Mouse (Mus musculus) limb, embryonic 13.5 days (tissue): ENCODE data around the gene Ugt1a8. TPM values are rescaled to one million over a fixed set of nuclear protein-coding genes. Genes with fewer than 3 reads are reported as not detected.
A peak's percentile ranks its signal among the peaks of the same experiment; 100 is the strongest.

Experiments used
- ATAC-seq: fragments of 200-750 bp; cut with Nextera tagmentation; 2 replicates; pipeline ENCODE4 v1.8.0; 2017; ENCODE audit warnings: low read depth, moderate number of reproducible peaks, moderate TSS enrichment; ENCODE audit not compliant: low FRiP score
- H3K27ac ChIP-seq: fragments of 300-500 bp; sonication (generic); 2 replicates; pipeline ENCODE4 v1.5.1; 2015; ENCODE audit warnings: inconsistent platforms, mild to moderate bottlenecking, moderate library complexity
- H3K27me3 ChIP-seq: fragments of 300-500 bp; sonication (generic); 2 replicates; pipeline ENCODE4 v1.6.1; 2015; ENCODE audit warnings: mild to moderate bottlenecking, inconsistent platforms
- H3K36me3 ChIP-seq: fragments of 300-500 bp; sonication (generic); 2 replicates; pipeline ENCODE4 v1.6.1; 2015; ENCODE audit warnings: inconsistent platforms, mild to moderate bottlenecking, moderate library complexity
- H3K4me1 ChIP-seq: fragments of 300-500 bp; sonication (generic); 2 replicates; pipeline ENCODE4 v1.6.1; 2015; ENCODE audit warnings: inconsistent platforms
- H3K4me2 ChIP-seq: fragments of 300-500 bp; sonication (generic); replicated peaks from 2 replicates; pipeline ENCODE4 v1.6.1; 2015; ENCODE audit warnings: inconsistent platforms, mild to moderate bottlenecking, moderate library complexity
- H3K4me3 ChIP-seq: fragments of 300-500 bp; sonication (generic); 2 replicates; pipeline ENCODE4 v1.5.1; 2015; ENCODE audit warnings: moderate library complexity, mild to moderate bottlenecking, inconsistent platforms
- H3K9ac ChIP-seq: fragments of 300-500 bp; sonication (generic); 2 replicates; pipeline ENCODE4 v1.6.1; 2015; ENCODE audit warnings: mild to moderate bottlenecking, inconsistent platforms
- H3K9me3 ChIP-seq: fragments of 300-500 bp; sonication (generic); 2 replicates; pipeline ENCODE4 v1.6.1; 2016; ENCODE audit warnings: inconsistent platforms
- WGBS: fragments of 180-500 bp; shearing (Covaris S2); methylation state at CpG from one replicate; pipeline ENCODE4 v1.1.7; 2015; 5-methylcytosine and 5-hydroxymethylcytosine counted together
- polyA plus RNA-seq: library from polyadenylated mRNA; unstranded; fragments of >200 nt; fragmentation: Nextera tagmentation; extraction: Ambion mirVana; gene quantifications from 2 replicates; pipeline ENCODE4 v1.2.1, GENCODE M21; 2015

The Ugt1a8 gene
- polyA plus RNA-seq, 1 experiment from 2014 or later, result not detected

DNA sequence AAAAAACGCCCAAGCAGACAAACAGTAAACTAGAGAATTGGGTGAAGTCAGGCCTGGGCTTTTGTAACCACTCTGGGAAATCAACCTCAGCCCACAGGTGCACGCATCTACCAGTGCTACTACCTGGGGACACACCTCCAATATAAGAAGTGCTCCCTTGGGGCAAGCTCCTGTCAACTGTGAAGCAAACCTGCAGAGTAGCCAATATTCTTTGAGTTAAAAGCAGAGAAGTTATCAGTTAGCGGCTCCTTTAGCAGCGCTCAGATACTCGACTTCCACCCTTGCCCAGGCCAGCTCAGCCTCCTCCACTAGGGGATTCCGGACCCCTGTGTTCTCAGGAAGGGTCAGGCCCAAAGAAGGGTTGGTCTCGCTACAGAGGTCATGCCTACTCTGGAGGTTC, 174.1 kb downstream of the Ugt1a8 start:
- Histone ChIP-seq H3K9ac (no peak overlapping the region), H3K4me3 (no peak overlapping the region), H3K9me3 (peaks cover 42% of the 10 kb centered on the region), H3K4me2 (no peak overlapping the region), H3K27me3 (no peaks in the 10 kb centered on the region), H3K4me1 (peaks cover 3% of the 10 kb centered on the region; the same call in 1 of the 2 replicates), H3K27ac (no peak overlapping the region), H3K36me3 (peaks cover 76% of the 10 kb centered on the region)
- WGBS, result 87% methylated on average over 7 of the region's 7 CpGs
- ATAC-seq, result no peak

DNA sequence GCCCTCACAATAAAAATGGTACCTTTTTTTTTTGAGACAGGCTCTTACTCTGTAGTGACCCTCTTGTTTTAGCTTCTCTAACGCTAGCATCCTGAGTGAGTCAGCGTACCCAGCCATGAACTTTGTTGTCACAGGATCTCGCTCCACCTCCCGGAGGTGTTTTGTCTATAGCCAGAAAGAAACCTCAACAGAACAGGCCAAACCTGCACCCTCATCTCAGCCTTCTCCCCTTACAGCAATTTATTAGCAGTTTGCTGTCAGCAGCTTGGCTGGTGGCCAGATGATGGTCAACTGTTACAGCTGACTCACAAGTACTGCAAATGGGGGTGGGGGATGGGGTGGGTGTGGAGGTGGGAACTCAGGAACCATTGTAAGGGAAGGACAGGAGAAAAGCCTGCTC, 174.6 kb downstream of the Ugt1a8 start:
- H3K9me3 ChIP-seq, result peaks cover 36% of the 10 kb centered on the region
- no peaks in the 10 kb centered on the region for H3K27me3 ChIP-seq
- 79% methylated on average over 4 of the region's 4 CpGs for whole genome bisulfite sequencing
- ATAC-seq, result 0 out of 2 replicates have a peak, but pooled peaks have one; percentile 0
- no peak overlapping the region for H3K27ac ChIP-seq
- no peak overlapping the region for H3K4me2 ChIP-seq
- peaks cover 3% of the 10 kb centered on the region; the same call in 1 of the 2 replicates for H3K4me1 ChIP-seq
- no peak overlapping the region for H3K9ac ChIP-seq
- H3K36me3 ChIP-seq, result peaks cover 82% of the 10 kb centered on the region
- H3K4me3 ChIP-seq, result no peak overlapping the region

DNA sequence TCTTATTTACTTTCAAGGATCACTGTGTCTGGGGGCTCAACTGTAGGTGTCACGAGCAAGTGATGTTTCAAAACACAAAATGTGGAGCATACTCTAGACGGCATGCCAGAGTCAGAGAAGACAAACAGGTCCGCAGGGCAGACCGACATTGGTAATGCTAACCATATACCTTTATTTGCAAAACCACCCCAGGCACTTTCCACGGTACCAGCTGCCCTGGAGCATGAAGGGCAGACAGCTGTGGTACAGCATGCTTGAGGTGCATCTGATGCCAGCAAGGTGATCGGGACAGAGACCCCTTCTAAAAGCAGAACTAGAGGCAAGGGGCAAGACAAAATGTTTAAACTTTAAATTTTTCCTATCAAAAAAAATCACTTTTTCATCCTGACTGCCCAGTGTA, 175.3 kb downstream of the Ugt1a8 start:
- Histone ChIP-seq H3K27ac (no peak overlapping the region), H3K9ac (no peak overlapping the region), H3K27me3 (no peaks in the 10 kb centered on the region), H3K4me3 (no peak overlapping the region), H3K4me1 (peaks cover 3% of the 10 kb centered on the region; the same call in 1 of the 2 replicates), H3K4me2 (no peak overlapping the region), H3K36me3 (peaks cover 89% of the 10 kb centered on the region), H3K9me3 (peaks cover 29% of the 10 kb centered on the region)
- WGBS, result 74% methylated on average over 6 of the region's 6 CpGs
- ATAC-seq, result no peak

DNA sequence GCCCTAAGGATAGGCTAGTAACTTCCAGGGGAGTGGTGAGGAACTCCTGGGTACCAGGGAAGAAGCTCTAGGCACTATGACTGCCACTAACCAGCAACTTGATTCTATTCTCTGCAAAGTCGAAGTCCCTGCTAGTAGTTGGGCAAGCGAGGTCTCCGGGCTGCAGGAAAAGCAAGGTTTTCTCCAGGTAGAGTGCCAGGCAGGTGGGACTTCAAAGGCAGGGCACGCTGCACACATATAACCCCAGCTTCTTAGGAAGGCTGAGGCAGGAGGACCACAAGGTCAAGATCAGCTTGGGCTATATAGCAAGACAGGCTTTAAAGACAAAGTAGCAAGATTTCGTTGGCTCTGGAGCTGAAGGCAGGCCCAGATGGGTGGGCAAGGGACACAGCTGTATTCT, 176.2 kb downstream of the Ugt1a8 start:
- no peak overlapping the region for H3K27ac ChIP-seq
- peaks cover 3% of the 10 kb centered on the region; the same call in 1 of the 2 replicates for H3K4me1 ChIP-seq
- H3K27me3 ChIP-seq, result no peaks in the 10 kb centered on the region
- H3K36me3 ChIP-seq, result peaks cover 97% of the 10 kb centered on the region
- ATAC-seq, result no peak
- WGBS, result 90% methylated on average over 5 of the region's 5 CpGs
- H3K4me2 ChIP-seq, result no peak overlapping the region
- no peak overlapping the region for H3K9ac ChIP-seq
- no peak overlapping the region for H3K4me3 ChIP-seq
- H3K9me3 ChIP-seq, result peaks cover 25% of the 10 kb centered on the region; the same call in 1 of the 2 replicates

DNA sequence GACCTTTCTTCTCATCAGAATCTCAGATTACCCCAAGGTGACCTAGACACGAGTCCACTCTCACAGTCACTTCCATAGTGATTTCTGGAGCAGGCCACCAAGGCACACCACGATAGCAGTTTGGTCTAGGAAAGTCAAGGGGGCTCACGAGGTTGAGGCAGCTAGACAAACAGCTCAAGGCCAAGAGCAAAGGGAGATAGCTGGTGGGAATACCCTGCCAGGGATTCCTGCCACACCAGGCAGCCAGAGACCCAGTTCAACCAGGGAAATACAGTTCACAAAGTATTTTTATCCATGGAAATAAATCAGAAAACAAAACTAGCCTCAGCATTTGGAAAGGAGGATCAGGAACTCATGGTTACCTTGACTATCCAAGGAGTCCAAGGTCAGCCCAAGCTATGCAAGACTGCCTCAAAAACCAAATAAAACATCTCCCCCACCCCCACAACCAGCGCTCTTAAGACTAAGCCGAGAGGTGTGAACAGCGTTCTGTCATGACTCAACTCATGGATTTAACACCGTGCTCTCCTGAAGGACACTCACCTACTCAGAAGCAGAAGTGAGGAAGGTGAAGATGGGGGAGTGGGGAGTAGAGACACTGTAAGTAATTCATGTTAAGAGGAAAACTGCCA, 176.7 kb downstream of the Ugt1a8 start:
- Histone ChIP-seq H3K4me2 (no peak overlapping the region), H3K27ac (no peak overlapping the region), H3K4me3 (no peak overlapping the region), H3K9ac (no peak overlapping the region), H3K4me1 (peaks cover 3% of the 10 kb centered on the region; the same call in 1 of the 2 replicates), H3K36me3 (peaks cover 100% of the 10 kb centered on the region), H3K9me3 (peaks cover 19% of the 10 kb centered on the region; the same call in 1 of the 2 replicates), H3K27me3 (no peaks in the 10 kb centered on the region)
- no peak for ATAC-seq
- WGBS, result 88% methylated on average over 7 of the region's 7 CpGs

DNA sequence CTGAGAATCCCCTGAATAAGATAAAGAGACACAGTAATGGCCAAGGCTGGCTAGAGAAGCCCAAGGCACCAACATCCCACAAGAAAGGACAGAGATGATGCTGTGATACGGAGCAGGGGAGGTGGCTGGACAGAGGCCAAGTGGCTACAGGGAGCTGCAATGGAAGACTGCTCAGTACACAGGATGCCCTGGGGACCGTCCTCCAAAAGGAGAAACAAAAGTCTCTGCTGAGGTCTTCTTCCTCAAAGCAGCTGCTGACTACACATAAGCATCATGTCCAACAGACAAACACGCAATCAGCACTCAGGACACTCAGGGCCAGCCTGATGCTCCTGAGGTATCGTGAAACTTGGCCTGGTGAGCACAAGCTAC, 177.2 kb downstream of the Ugt1a8 start:
- no peak overlapping the region for H3K27ac ChIP-seq
- WGBS, result 80% methylated on average over 4 of the region's 4 CpGs
- H3K9me3 ChIP-seq, result peaks cover 19% of the 10 kb centered on the region; the same call in 1 of the 2 replicates
- H3K4me2 ChIP-seq, result no peak overlapping the region
- H3K4me1 ChIP-seq, result peaks cover 3% of the 10 kb centered on the region; the same call in 1 of the 2 replicates
- H3K9ac ChIP-seq, result no peak overlapping the region
- no peak for ATAC-seq
- peaks cover 100% of the 10 kb centered on the region for H3K36me3 ChIP-seq
- no peaks in the 10 kb centered on the region for H3K27me3 ChIP-seq
- H3K4me3 ChIP-seq, result no peak overlapping the region

DNA sequence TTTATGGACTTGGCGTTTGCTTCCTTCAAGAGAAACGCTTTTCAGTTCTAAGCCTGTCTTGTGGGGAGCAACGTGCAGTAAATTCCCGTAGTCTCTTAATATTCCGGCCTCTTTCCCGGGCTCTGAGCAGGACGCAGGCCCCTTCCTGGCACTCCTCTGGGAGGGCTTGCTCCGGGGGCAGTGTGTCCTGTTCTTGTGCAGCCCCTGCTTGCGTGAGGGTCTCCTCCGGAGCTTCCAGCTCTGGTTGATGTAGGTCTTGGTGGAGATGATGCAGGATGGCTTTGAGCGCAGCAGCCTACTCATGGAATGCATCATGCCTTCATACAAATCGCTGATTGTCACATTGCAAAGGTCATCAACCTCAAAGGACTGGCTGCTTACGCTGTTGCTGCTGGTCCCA, 178.5 kb downstream of the Ugt1a8 start:
- Histone ChIP-seq H3K9me3 (peaks cover 13% of the 10 kb centered on the region; the same call in 1 of the 2 replicates), H3K4me2 (no peak overlapping the region), H3K9ac (no peak overlapping the region), H3K27me3 (no peaks in the 10 kb centered on the region), H3K4me3 (no peak overlapping the region), H3K4me1 (peaks cover 3% of the 10 kb centered on the region; the same call in 1 of the 2 replicates), H3K36me3 (peaks cover 91% of the 10 kb centered on the region), H3K27ac (no peak overlapping the region)
- WGBS, result 89% methylated on average over 13 of the region's 13 CpGs
- ATAC-seq, result no peak

DNA sequence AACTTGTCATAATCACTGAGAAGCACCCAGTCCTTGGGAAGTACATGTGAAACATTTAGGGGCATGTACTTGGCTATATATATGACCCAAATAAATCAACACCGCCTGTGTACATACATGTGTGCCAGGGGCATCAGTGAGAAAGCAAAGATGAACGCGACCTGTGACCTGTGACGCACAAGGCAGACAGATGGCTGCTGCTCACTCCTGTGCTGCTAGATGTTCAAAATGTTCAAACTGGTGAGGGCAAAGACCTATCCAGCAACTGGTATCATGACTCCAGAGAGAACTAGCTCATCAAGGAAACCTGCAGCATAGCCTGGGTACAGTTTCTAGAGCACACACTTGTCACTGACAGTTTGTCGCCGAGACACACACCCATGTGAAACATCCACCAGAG, 179.9 kb downstream of the Ugt1a8 start:
- H3K4me2 ChIP-seq, result no peak overlapping the region
- no peak overlapping the region for H3K9ac ChIP-seq
- H3K27me3 ChIP-seq, result no peaks in the 10 kb centered on the region
- H3K4me1 ChIP-seq, result no peaks in the 10 kb centered on the region
- ATAC-seq, result no peak
- WGBS, result 92% methylated on average over 6 of the region's 6 CpGs
- no peak overlapping the region for H3K27ac ChIP-seq
- peaks cover 91% of the 10 kb centered on the region for H3K36me3 ChIP-seq
- H3K9me3 ChIP-seq, result peaks cover 5% of the 10 kb centered on the region; the same call in 1 of the 2 replicates
- H3K4me3 ChIP-seq, result no peak overlapping the region

DNA sequence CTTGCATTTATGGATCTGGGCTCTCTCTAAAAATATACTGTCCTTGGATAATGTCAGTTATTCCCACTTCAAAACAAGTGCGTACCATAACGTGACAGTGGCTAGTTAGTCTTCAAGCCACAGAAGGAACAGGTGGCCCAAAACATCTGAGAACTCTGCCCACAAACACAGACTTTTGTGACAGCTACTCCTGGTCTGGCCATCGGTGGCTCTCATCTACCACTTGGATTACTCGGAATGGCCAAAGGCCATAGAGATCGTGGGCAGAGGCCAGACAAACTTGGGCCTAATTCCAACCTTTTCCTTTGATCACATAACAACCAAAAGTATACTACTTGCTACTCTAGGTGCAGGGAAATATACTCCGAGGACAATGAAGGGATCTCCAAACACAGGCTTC, 180.5 kb downstream of the Ugt1a8 start:
- no peaks in the 10 kb centered on the region for H3K27me3 ChIP-seq
- H3K9ac ChIP-seq, result no peak overlapping the region
- H3K9me3 ChIP-seq, result 0 out of 2 replicates have a peak, but pooled peaks cover 5% of the 10 kb centered on the region
- 82% methylated on average over 6 of the region's 6 CpGs for WGBS
- no peak for ATAC-seq
- H3K27ac ChIP-seq, result no peak overlapping the region
- H3K4me1 ChIP-seq, result no peaks in the 10 kb centered on the region
- H3K4me2 ChIP-seq, result no peak overlapping the region
- H3K4me3 ChIP-seq, result no peak overlapping the region
- H3K36me3 ChIP-seq, result peaks cover 91% of the 10 kb centered on the region

Other genes with a start within 250 kb of the Ugt1a8 start
- gene Dgkd, start 234.5 kb upstream of the Ugt1a8 start, polyA plus RNA-seq, result 30.7 and 36.6 TPM in 2 replicates
- 53.8 and 53.9 TPM in 2 replicates for gene Usp40, start 79.3 kb upstream of the Ugt1a8 start, polyA plus RNA-seq
- gene Ugt1a10, start 32.4 kb upstream of the Ugt1a8 start, polyA plus RNA-seq, result not detected in 2 replicates
- gene Ugt1a9, start 17.0 kb upstream of the Ugt1a8 start, polyA plus RNA-seq, result not detected in 2 replicates
- gene Ugt1a7c, start 7.2 kb downstream of the Ugt1a8 start, polyA plus RNA-seq, result 1.4 and 1.9 TPM in 2 replicates
- gene Ugt1a6b, start 15.4 kb downstream of the Ugt1a8 start, polyA plus RNA-seq, result not detected in 2 replicates
- gene Ugt1a6a, start 47.0 kb downstream of the Ugt1a8 start, polyA plus RNA-seq, result 1.1 and 1.4 TPM in 2 replicates
- not detected in 2 replicates for gene Ugt1a5, start 78.2 kb downstream of the Ugt1a8 start, polyA plus RNA-seq
- gene Ugt1a2, start 112.8 kb downstream of the Ugt1a8 start, polyA plus RNA-seq, result not detected in 2 replicates
- 13.1 and 13.3 TPM in 2 replicates for gene Dnajb3, start 118.0 kb downstream of the Ugt1a8 start, polyA plus RNA-seq
- 0.33 and 0.74 TPM in 2 replicates for gene Ugt1a1, start 124.1 kb downstream of the Ugt1a8 start, polyA plus RNA-seq
- gene Mroh2a, start 139.2 kb downstream of the Ugt1a8 start, polyA plus RNA-seq, result 1.0 and 1.3 TPM in 2 replicates
- 190 and 205 TPM in 2 replicates for gene Hjurp, start 189.8 kb downstream of the Ugt1a8 start, polyA plus RNA-seq
- gene Trpm8, start 189.8 kb downstream of the Ugt1a8 start, polyA plus RNA-seq, result not detected in 2 replicates